Mouse (Mus musculus) lung, embryonic 15.5 days (tissue): ENCODE measurements around the gene Gm49345. TPM values are rescaled to one million over a fixed set of nuclear protein-coding genes. Genes with fewer than 3 reads are reported as not detected.
"Not testable (repeated sequence)": the region's sequence is repeated elsewhere in the genome, so short reads cannot be mapped to it uniquely, and the experiment has no call there.

Experiments used
- ATAC-seq: fragments of 200-750 bp; cut with Nextera tagmentation; 2 replicates; pipeline ENCODE4 v1.8.0; 2017; ENCODE audit warnings: moderate number of reproducible peaks, borderline replicate concordance; ENCODE audit not compliant: low FRiP score, low TSS enrichment; ENCODE audit errors: extremely low read depth
- H3K27ac ChIP-seq: fragments of 300-500 bp; sonication (generic); 2 replicates; pipeline ENCODE4 v1.5.1; 2015; ENCODE audit warnings: moderate library complexity, mild to moderate bottlenecking, inconsistent platforms
- H3K27me3 ChIP-seq: fragments of 300-500 bp; sonication (generic); 2 replicates; pipeline ENCODE4 v1.6.1; 2015; ENCODE audit warnings: inconsistent platforms
- H3K36me3 ChIP-seq: fragments of 300-500 bp; sonication (generic); 2 replicates; pipeline ENCODE4 v1.6.1; 2015; ENCODE audit warnings: inconsistent platforms
- H3K4me1 ChIP-seq: fragments of 300-500 bp; sonication (generic); 2 replicates; pipeline ENCODE4 v1.6.1; 2015; ENCODE audit warnings: inconsistent platforms
- H3K4me2 ChIP-seq: fragments of 300-500 bp; sonication (generic); 2 replicates; pipeline ENCODE4 v1.6.1; 2015; ENCODE audit warnings: inconsistent platforms, mild to moderate bottlenecking, moderate library complexity
- H3K4me3 ChIP-seq: fragments of 300-500 bp; sonication (generic); 2 replicates; pipeline ENCODE4 v1.5.1; 2015; ENCODE audit warnings: mild to moderate bottlenecking, inconsistent platforms
- H3K9ac ChIP-seq: fragments of 300-500 bp; sonication (generic); 2 replicates; pipeline ENCODE4 v1.6.1; 2015; ENCODE audit warnings: inconsistent platforms
- H3K9me3 ChIP-seq: fragments of 300-500 bp; sonication (generic); 2 replicates; pipeline ENCODE4 v1.6.1; 2016; ENCODE audit warnings: inconsistent platforms
- WGBS: fragments of 180-500 bp; shearing (Covaris S2); methylation state at CpG from one replicate; pipeline ENCODE4 v1.1.7; 2015; 5-methylcytosine and 5-hydroxymethylcytosine counted together
- polyA plus RNA-seq: library from polyadenylated mRNA; unstranded; fragments of >200 nt; fragmentation: Nextera tagmentation; extraction: Ambion mirVana; gene quantifications from 2 replicates; pipeline ENCODE4 v1.2.1, GENCODE M21; 2015

Gm49345 gene
- not detected in 2 replicates for polyA plus RNA-seq

DNA sequence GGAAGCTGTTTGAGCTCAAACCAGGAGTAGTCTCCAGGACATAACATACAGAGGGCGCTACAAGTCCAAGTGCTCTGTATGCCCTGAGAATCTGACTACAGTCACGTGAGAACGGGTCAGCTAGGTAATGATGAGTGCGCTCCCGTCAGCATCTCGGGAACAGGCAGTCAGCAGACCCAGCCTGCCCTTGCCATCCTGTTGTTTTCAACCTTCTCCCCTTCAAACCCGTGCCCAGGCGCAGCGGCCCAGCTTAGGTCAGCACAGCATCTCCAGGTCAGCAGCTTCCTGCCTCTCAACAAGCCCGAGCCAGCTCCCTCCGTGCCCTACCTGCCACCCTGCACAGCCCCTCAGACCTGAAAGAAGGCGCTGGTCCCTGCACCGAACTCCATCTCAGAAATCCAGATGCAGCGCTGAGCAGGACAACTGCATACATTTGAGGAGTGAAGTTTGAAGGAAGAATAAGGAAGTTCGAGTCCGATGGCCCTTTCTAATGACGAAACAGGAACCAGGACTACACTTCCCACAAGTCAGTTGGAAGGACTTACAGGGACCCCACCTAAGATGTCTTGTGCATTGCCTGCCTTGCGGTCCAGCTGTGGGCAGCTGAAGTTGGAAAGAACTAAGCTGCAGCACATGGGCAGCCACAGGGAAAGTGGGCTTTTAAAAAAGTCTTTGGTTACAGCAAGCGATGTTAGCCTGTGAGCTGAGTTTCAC lies at the start of gene Gm49345, which contains the start of gene Zfp729a:
TSS of gene Gm49345 (minus strand) at position 476 of the 714 bp plus-strand sequence.
TSS of gene Zfp729a (minus strand) at position 498 of the 714 bp plus-strand sequence.
- no peaks in the 10 kb centered on the region for H3K4me1 ChIP-seq
- peak within 1 kb of the TSS; percentile 76 for H3K27ac ChIP-seq
- peak within 1 kb of the TSS; percentile 79 for H3K9ac ChIP-seq
- H3K4me3 ChIP-seq = peak within 1 kb of the TSS; percentile 97
- WGBS = under 1% methylated on average over 19 of the region's 19 CpGs
- H3K9me3 ChIP-seq = no peaks in the 10 kb centered on the region
- H3K27me3 ChIP-seq = no peaks in the 10 kb centered on the region
- peak; percentile 99 for ATAC-seq
- H3K36me3 ChIP-seq = no peaks in the 10 kb centered on the region
- H3K4me2 ChIP-seq = peak within 1 kb of the TSS; percentile 57

DNA sequence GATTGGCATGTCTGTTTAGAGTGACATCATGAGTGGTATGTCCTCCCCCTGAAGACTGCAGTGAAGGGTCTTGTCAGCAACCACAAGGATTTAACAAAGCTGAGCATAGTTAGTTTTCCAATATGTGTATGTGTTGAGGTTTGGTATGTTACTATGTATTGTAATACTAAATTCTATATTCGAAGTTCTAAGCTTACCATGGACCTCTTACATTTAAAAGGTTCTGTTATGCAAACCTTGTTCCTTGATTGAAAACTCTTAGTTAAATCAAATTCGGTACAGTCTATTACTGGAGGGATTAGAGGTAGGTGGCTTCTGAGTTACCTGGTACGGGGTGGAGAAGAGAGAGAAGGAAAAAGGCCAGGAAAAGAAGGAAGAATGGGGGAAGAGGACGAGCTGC lies 49.4 kb upstream of the Gm49345 start, which contains the start of gene Zfp738:
TSS of gene Zfp738 (minus strand) at position 101 of the 400 bp plus-strand sequence.
- no peak for ATAC-seq
- Histone ChIP-seq H3K36me3 (no peaks in the 10 kb centered on the region), H3K27me3 (no peaks in the 10 kb centered on the region), H3K9me3 (no peaks in the 10 kb centered on the region), H3K4me3 (no peak within 1 kb of the TSS), H3K4me1 (0 out of 2 replicates have a peak, but pooled peaks cover 3% of the 10 kb centered on the region), H3K27ac (no peak within 1 kb of the TSS), H3K4me2 (no peak within 1 kb of the TSS), H3K9ac (no peak within 1 kb of the TSS)
- WGBS = 73% methylated on average over 4 of the region's 4 CpGs

DNA sequence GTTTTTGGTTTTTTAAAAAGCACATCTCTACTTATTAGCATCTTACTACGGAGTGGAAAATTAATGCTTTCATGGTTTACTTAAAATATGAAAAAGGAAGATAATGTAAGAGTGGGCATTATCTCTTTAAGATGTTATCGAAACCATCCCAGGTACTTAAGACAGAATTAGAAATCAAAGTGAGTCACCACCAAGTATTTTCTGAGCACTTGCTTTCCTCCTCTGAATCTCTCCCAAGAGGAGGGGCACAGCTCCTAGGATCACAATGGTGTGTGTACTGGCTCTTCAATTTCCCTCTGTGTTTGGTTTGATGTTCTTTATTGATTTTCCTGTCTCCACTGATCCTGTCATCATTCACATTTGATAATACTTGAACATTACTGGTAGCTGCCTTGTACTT lies 46.3 kb upstream of the Gm49345 start:
- H3K27me3 ChIP-seq, H3K9me3 ChIP-seq, H3K36me3 ChIP-seq, ATAC-seq, H3K9ac ChIP-seq, H3K4me1 ChIP-seq, H3K27ac ChIP-seq: not testable (repeated sequence)
- H3K4me2 ChIP-seq = peak overlapping the region; percentile 71
- WGBS = 54% methylated on average over 2 of the region's 2 CpGs
- H3K4me3 ChIP-seq = peak overlapping the region; percentile 81

DNA sequence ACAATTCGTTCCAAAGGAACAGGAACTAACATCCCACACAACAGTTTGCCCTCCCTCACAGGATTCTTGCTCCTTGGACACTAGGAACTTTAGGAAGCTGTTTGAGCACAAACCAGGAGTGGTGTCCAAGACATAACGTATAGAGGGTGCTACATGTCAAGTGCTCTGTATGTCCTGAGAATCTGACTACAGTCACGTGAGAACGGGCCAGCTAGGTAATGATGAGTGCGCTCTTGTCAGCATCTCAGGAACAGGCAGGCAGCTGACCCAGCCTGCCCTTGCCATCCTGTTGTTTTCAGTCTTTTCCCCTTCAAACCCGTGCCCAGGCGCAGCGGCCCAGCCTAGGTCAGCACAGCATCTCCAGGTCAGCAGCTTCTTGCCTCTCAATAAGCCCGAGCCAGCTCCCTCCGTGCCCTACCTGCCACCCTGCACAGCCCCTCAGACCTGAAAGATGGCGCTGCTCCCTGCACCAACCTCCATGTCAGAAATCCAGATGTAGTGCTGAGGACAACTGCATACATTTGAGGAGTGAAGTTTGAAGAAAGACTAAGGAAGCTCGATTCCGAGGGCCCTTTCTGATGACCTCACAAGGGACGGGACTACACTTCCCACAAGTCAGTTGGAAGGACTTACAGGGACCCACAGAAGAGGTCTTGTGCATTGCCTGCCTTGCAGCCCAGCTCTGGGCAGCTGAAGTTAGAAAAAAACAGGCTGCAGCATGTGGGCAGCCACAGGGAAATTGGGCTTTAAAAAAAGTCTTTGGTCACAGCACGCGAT lies 45.6 kb upstream of the Gm49345 start:
- not testable (repeated sequence) for H3K4me1 ChIP-seq, H3K27ac ChIP-seq, H3K27me3 ChIP-seq, H3K36me3 ChIP-seq, H3K9me3 ChIP-seq
- WGBS = 9% methylated on average over 16 of the region's 16 CpGs
- Histone ChIP-seq H3K4me2 (peak overlapping the region; percentile 71), H3K9ac (peak overlapping the region; percentile 74), H3K4me3 (peak overlapping the region; percentile 81)
- peak; percentile 100 for ATAC-seq

DNA sequence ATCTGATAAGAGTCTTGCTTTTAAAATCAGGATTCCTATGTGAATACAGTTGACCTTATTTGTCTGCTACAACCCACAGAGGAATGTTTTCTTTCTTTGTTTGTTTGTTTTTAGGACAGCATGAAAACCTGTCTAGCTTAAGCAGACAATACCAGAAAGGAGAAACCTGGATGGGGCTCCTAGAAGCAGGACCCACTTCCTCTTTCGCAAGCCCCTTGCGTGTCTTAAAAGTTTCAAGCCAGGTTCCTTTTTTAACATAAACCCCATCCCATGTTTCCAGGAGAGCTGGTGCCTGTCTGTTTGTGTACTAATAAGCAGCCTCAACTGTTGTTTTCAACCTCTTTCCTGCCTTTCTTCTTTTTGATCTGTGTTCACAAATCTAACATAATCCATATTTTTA lies 37.3 kb upstream of the Gm49345 start:
- Histone ChIP-seq H3K27ac (no peak overlapping the region), H3K9me3 (no peaks in the 10 kb centered on the region), H3K4me3 (no peak overlapping the region), H3K4me1 (no peaks in the 10 kb centered on the region), H3K27me3 (no peaks in the 10 kb centered on the region), H3K4me2 (no peak overlapping the region), H3K36me3 (peaks cover 8% of the 10 kb centered on the region), H3K9ac (no peak overlapping the region)
- no peak for ATAC-seq
- WGBS = 89% methylated on average over 2 of the region's 2 CpGs

DNA sequence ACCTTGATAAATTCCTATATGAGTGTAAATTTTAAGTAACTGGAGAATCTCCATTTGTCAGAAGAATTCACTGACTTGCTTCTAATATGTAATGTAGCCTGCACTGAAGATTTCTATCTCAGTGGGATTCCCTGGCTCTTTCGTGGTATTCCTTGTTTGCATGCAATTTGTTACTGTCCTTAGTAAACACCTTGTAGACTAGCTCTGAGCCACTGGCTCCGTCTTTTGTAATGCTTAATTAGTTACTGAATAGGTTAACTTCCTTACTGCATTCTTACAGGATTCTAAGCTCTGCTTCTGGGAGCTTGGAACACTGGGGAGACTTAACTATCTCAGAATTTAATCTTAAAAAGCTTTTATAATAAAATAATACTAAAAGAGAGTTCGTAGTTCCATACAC lies 14.9 kb upstream of the Gm49345 start:
- no peaks in the 10 kb centered on the region for H3K4me1 ChIP-seq
- H3K4me3 ChIP-seq = no peak overlapping the region
- H3K36me3 ChIP-seq = no peaks in the 10 kb centered on the region
- WGBS = 50% methylated on average over 3 of the region's 3 CpGs
- H3K9me3 ChIP-seq = no peaks in the 10 kb centered on the region
- H3K27ac ChIP-seq = no peak overlapping the region
- no peak overlapping the region for H3K4me2 ChIP-seq
- no peak for ATAC-seq
- no peak overlapping the region for H3K9ac ChIP-seq
- no peaks in the 10 kb centered on the region for H3K27me3 ChIP-seq

DNA sequence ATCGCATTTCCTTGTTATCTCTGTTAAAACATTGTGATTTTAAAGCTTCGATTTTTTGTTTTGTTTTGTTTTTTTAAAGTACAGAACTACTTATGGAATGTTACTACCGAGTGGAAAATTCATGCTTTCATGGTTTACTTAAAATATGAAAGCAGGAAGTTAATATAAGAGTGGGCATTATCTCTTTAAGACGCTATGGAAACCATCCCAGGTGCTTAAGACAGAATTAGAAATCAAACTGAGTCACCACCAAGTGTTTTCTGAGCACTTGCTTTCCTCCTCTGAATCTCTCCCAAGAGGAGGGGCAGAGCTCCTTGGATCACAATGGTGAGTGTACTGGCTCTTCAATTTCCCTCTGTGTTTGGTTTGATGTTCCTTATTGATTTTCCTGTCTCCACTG lies 27.5 kb downstream of the Gm49345 start:
- no peak overlapping the region for H3K27ac ChIP-seq
- H3K27me3 ChIP-seq = no peaks in the 10 kb centered on the region
- H3K36me3 ChIP-seq = no peaks in the 10 kb centered on the region
- WGBS = 82% methylated on average over 4 of the region's 4 CpGs
- no peak overlapping the region for H3K9ac ChIP-seq
- H3K4me1 ChIP-seq = 0 out of 2 replicates have a peak, but pooled peaks cover 7% of the 10 kb centered on the region
- H3K9me3 ChIP-seq = no peaks in the 10 kb centered on the region
- peak overlapping the region; percentile 62; the same call in 1 of the 2 replicates for H3K4me2 ChIP-seq
- no peak for ATAC-seq
- no peak overlapping the region for H3K4me3 ChIP-seq

DNA sequence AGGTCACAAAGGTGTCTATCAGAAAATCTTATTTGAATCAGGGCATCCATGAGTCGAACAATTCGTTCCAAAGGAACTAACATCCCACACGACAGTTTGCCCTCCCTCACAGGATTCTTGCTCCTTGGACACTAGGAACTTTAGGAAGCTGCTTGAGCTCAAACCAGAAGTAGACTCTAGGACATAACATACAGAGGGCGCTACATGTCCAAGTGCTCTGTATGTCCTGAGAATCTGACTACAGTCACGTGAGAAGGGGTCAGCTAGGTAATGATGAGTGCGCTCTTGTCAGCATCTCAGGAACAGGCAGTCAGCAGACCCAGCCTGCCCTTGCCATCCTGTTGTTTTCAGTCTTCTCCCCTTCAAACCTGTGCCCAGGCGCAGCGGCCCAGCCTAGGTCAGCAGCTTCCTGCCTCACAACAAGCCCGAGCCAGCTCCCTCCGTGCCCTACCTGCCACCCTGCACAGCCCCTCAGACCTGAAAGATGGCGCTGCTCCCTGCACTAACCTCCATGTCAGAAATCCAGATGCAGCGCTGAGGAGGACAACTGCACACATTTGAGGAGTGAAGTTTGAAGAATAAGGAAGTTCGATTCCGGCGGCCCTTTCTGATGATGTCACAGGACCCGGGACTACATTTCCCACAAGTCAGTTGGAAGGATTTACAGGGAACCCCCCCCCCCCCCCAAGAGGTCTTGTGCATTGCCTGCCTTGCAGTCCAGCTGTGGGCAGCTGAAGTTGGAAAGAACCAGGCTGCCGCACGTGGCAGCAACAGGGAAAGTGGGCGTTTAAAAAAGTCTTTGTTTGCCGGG lies 28.3 kb downstream of the Gm49345 start, which contains the start of gene Zfp729b:
TSS of gene Zfp729b (minus strand) at position 642 of the 811 bp plus-strand sequence.
- Histone ChIP-seq H3K9me3 (no peaks in the 10 kb centered on the region), H3K27ac (peak within 1 kb of the TSS; percentile 76), H3K36me3 (no peaks in the 10 kb centered on the region), H3K4me3 (peak within 1 kb of the TSS; percentile 75), H3K27me3 (no peaks in the 10 kb centered on the region), H3K4me1 (0 out of 2 replicates have a peak, but pooled peaks cover 7% of the 10 kb centered on the region), H3K4me2 (peak within 1 kb of the TSS; percentile 62), H3K9ac (peak within 1 kb of the TSS; percentile 66)
- WGBS = 2% methylated on average over 20 of the region's 20 CpGs
- peak; percentile 97 for ATAC-seq

DNA sequence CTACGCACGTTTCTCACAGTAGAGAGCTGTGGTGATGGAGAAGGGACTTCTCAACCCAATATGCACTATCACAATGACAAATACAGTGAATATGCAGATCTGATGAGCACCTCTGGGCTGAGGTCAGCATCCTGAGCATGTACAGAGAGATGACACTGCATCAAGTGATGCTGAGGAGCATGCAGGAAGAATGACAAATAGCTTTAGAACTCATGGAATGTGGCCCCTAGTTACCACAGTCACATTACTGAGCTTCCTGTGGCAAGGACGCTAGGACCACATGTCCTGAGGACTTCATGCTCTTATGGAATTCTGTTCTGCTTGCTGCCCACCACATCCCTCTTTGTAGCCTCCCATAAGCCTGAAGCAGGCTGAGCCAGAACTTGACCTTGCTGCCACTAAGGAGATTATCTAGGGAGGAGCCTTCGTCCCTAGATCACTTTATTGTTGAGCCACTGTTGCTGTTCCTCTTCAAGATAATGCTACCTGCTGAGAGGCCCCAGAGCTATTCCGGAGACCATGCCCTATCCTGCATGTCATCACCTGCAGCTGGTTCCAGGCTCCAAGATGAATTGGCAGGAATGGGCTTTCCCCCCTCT lies 64.9 kb downstream of the Gm49345 start:
- 65% methylated on average over 5 of the region's 5 CpGs for WGBS
- Histone ChIP-seq H3K36me3 (no peaks in the 10 kb centered on the region), H3K9me3 (no peaks in the 10 kb centered on the region), H3K4me2 (no peak overlapping the region), H3K27ac (no peak overlapping the region), H3K4me3 (no peak overlapping the region), H3K9ac (no peak overlapping the region), H3K4me1 (no peaks in the 10 kb centered on the region), H3K27me3 (no peaks in the 10 kb centered on the region)
- ATAC-seq = no peak

DNA sequence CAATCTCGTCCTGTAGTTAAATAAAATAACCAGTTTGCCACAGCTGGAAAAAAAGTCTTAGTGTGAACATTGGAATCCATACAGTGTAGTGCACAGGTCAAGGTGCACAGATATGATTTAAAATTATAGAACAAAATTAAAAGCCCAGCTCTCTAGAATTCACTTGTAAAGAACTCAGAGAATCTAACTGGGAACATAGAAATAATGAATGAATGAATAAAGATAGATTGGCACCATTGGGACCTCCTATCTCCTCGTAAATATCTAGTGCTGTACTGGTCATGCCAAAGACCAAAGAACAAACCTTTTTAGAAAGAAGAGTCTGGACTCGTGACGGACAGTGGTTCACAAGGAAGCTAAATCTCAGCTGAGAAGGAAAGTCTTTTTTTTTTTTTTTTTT lies 83.8 kb downstream of the Gm49345 start, which contains the start of gene Zfp748:
TSS of gene Zfp748 (minus strand) at position 101 of the 400 bp plus-strand sequence.
- ATAC-seq = no peak
- H3K9ac ChIP-seq = peak within 1 kb of the TSS; percentile 91
- H3K27me3 ChIP-seq = no peaks in the 10 kb centered on the region
- H3K4me1 ChIP-seq = peaks cover 12% of the 10 kb centered on the region
- no peaks in the 10 kb centered on the region for H3K9me3 ChIP-seq
- no peaks in the 10 kb centered on the region for H3K36me3 ChIP-seq
- H3K4me2 ChIP-seq = peak within 1 kb of the TSS; percentile 73
- H3K27ac ChIP-seq = peak within 1 kb of the TSS; percentile 95
- H3K4me3 ChIP-seq = peak within 1 kb of the TSS; percentile 93
- WGBS = 64% methylated on average over 4 of the region's 4 CpGs
